Mouse (Mus musculus) adrenal gland, adult 2 months (tissue): ENCODE results near the gene Unc13d. TPM values are rescaled to one million over a fixed set of nuclear protein-coding genes. Genes with fewer than 3 reads are reported as not detected.
A peak's percentile ranks its signal among the peaks of the same experiment; 100 is the strongest.
"Not testable (repeated sequence)": the region's sequence is repeated elsewhere in the genome, so short reads cannot be mapped to it uniquely, and the experiment has no call there.

Experiments
- DNase-seq: peaks from one replicate; pipeline ENCODE4 v3.0.0; 2021
- polyA plus RNA-seq: library from polyadenylated mRNA; depleted of rRNA; stranded (reverse); fragments of >200 nt; gene quantifications from 2 replicates; pipeline ENCODE4 v1.2.3, GENCODE M21; 2012
- total RNA-seq, 2 experiments: library from RNA; stranded (reverse); gene quantifications; 2 replicates each; pipeline ENCODE4 v1.2.3; 2021

Gene Unc13d
- total and polyA plus RNA-seq, 3 experiments = 0.83 to 2.3 (median 1.0) TPM

GRCm38 (mm10) chr11:116100839-116101238 is 23.1 kb upstream of the Unc13d start:
- no peak for DNase-seq

- DNase-seq = peak; percentile 38
Observed at GRCm38 (mm10) chr11:116100385-116100784, 22.6 kb upstream of the Unc13d start.

GRCm38 (mm10) chr11:116099462-116099861 is 21.7 kb upstream of the Unc13d start:
- no peak for DNase-seq

GRCm38 (mm10) chr11:116098711-116099460 is 21.1 kb upstream of the Unc13d start:
- peak; percentile 9 for DNase-seq

GRCm38 (mm10) chr11:116096213-116097108 is 18.7 kb upstream of the Unc13d start:
- no peak for DNase-seq

- peak; percentile 81 for DNase-seq
Observed at GRCm38 (mm10) chr11:116095573-116095972, 17.8 kb upstream of the Unc13d start.

GRCm38 (mm10) chr11:116093771-116094565 is 16.2 kb upstream of the Unc13d start:
- DNase-seq = peak; percentile 58

- DNase-seq = not testable (repeated sequence)
Observed at GRCm38 (mm10) chr11:116092959-116093358, 15.2 kb upstream of the Unc13d start.

- no peak for DNase-seq
Observed at GRCm38 (mm10) chr11:116091591-116091990, 13.8 kb upstream of the Unc13d start.

- no peak for DNase-seq
Observed at GRCm38 (mm10) chr11:116089545-116089944, 11.8 kb upstream of the Unc13d start.

GRCm38 (mm10) chr11:116088741-116089394 is 11.1 kb upstream of the Unc13d start:
- DNase-seq = no peak

- no peak for DNase-seq
Observed at GRCm38 (mm10) chr11:116088188-116088587, 10.4 kb upstream of the Unc13d start.

- DNase-seq = peak; percentile 93
Observed at GRCm38 (mm10) chr11:116087194-116088130, 9.7 kb upstream of the Unc13d start.

- DNase-seq = peak; percentile 98
Observed at GRCm38 (mm10) chr11:116086258-116087193, 8.8 kb upstream of the Unc13d start, which contains the start of gene Wbp2. TSS of gene Wbp2 (minus strand) at chr11:116086995.

GRCm38 (mm10) chr11:116084166-116084565 is 6.4 kb upstream of the Unc13d start:
- DNase-seq = no peak

- no peak for DNase-seq
Observed at GRCm38 (mm10) chr11:116083096-116083672, 5.4 kb upstream of the Unc13d start.

- DNase-seq = peak; percentile 45
Observed at GRCm38 (mm10) chr11:116081081-116081480, 3.3 kb upstream of the Unc13d start.

GRCm38 (mm10) chr11:116079511-116079910 is 1.8 kb upstream of the Unc13d start:
- DNase-seq = peak; percentile 83
